Mouse (Mus musculus) cerebral cortex, adult 2 months (tissue): ENCODE measurements around the gene Rabgap1l.

Experiments
- WGBS: fragments of 180-500 bp; shearing (Covaris S2); methylation state at CpG from one replicate; pipeline ENCODE4 v1.1.7; 2018; 5-methylcytosine and 5-hydroxymethylcytosine counted together

Rabgap1l gene

GRCm38 (mm10) chr1:160261849-160262248, 531.2 kb downstream of the Rabgap1l start:
- WGBS, result 76% methylated on average over 2 of the region's 2 CpGs

- WGBS, result 69% methylated on average over 4 of the region's 4 CpGs
These were observed 532.4 kb downstream of the Rabgap1l start for GRCm38 (mm10) chr1:160260605-160261004.

GRCm38 (mm10) chr1:160259884-160260283, 533.1 kb downstream of the Rabgap1l start:
- WGBS, result 45% methylated on average over 7 of the region's 7 CpGs

GRCm38 (mm10) chr1:160253108-160253507, 539.9 kb downstream of the Rabgap1l start:
- 82% methylated on average over 2 of the region's 2 CpGs for WGBS

- WGBS, result 62% methylated on average over 5 of the region's 5 CpGs
These were observed 541.5 kb downstream of the Rabgap1l start for GRCm38 (mm10) chr1:160251388-160252007.

- 28% methylated on average over 4 of the region's 4 CpGs for WGBS
These were observed 542.2 kb downstream of the Rabgap1l start for GRCm38 (mm10) chr1:160250782-160251181.

- WGBS, result 60% methylated on average over 3 of the region's 3 CpGs
These were observed 543.2 kb downstream of the Rabgap1l start for GRCm38 (mm10) chr1:160249786-160250185.

GRCm38 (mm10) chr1:160247473-160247872, 545.5 kb downstream of the Rabgap1l start:
- WGBS, result 84% methylated on average over 9 of the region's 9 CpGs

GRCm38 (mm10) chr1:160246844-160247243, 546.2 kb downstream of the Rabgap1l start:
- 56% methylated on average over 4 of the region's 4 CpGs for WGBS

- 56% methylated on average over 2 of the region's 2 CpGs for WGBS
These were observed 547.1 kb downstream of the Rabgap1l start for GRCm38 (mm10) chr1:160245954-160246353.

- WGBS, result 94% methylated on average over 5 of the region's 5 CpGs
These were observed 548.3 kb downstream of the Rabgap1l start for GRCm38 (mm10) chr1:160244689-160245088.

- 87% methylated on average over 2 of the region's 2 CpGs for WGBS
These were observed 552.9 kb downstream of the Rabgap1l start for GRCm38 (mm10) chr1:160240091-160240490.

GRCm38 (mm10) chr1:160238852-160239443, 554.1 kb downstream of the Rabgap1l start:
- 97% methylated on average over 1 of the region's 1 CpGs for WGBS

- WGBS, result 55% methylated on average over 2 of the region's 2 CpGs
These were observed 555.0 kb downstream of the Rabgap1l start for GRCm38 (mm10) chr1:160237981-160238380.

GRCm38 (mm10) chr1:160232113-160232512, 560.9 kb downstream of the Rabgap1l start:
- 78% methylated on average over 3 of the region's 3 CpGs for WGBS

GRCm38 (mm10) chr1:160231013-160231412, 562.0 kb downstream of the Rabgap1l start:
- 23% methylated on average over 4 of the region's 4 CpGs for WGBS

- WGBS, result 94% methylated on average over 4 of the region's 4 CpGs
These were observed 565.8 kb downstream of the Rabgap1l start for GRCm38 (mm10) chr1:160227196-160227595.

GRCm38 (mm10) chr1:160224093-160224492, 568.9 kb downstream of the Rabgap1l start:
- WGBS, result 76% methylated on average over 2 of the region's 2 CpGs

GRCm38 (mm10) chr1:160217898-160218297, 575.1 kb downstream of the Rabgap1l start:
- 90% methylated on average over 3 of the region's 3 CpGs for WGBS

GRCm38 (mm10) chr1:160214171-160214570, 578.8 kb downstream of the Rabgap1l start:
- 94% methylated on average over 7 of the region's 7 CpGs for WGBS

GRCm38 (mm10) chr1:160212703-160213669, 580.0 kb downstream of the Rabgap1l start, which contains the start of gene Cacybp:
Gene Cacybp, minus strand, starts transcription at chr1:160212875.
- WGBS, result under 1% methylated on average over 76 of the region's 76 CpGs

GRCm38 (mm10) chr1:160212123-160212691, 580.8 kb downstream of the Rabgap1l start:
- under 1% methylated on average over 45 of the region's 45 CpGs for WGBS
